Mouse (Mus musculus) midbrain, embryonic 14.5 days (tissue): ENCODE measurements around the gene Rpa1. TPM values are rescaled to one million over a fixed set of nuclear protein-coding genes. Genes with fewer than 3 reads are reported as not detected.

Source experiments
- ATAC-seq: fragments of 200-750 bp; cut with Nextera tagmentation; 2 replicates; pipeline ENCODE4 v1.8.0; 2017; ENCODE audit warnings: moderate number of reproducible peaks, moderate library complexity; ENCODE audit not compliant: low FRiP score, low TSS enrichment
- DNase-seq: peaks from one replicate; pipeline ENCODE4 v3.0.0-alpha.2; 2015
- H3K27ac ChIP-seq: fragments of 300-500 bp; sonication (generic); replicated peaks from 2 replicates; pipeline ENCODE4 v1.5.1; 2014; ENCODE audit warnings: mild to moderate bottlenecking, low read depth, low read length, moderate library complexity
- H3K27me3 ChIP-seq: fragments of 300-500 bp; sonication (generic); 2 replicates; pipeline ENCODE4 v1.6.1; 2014; ENCODE audit warnings: low read length, control low read depth, mixed read lengths; ENCODE audit not compliant: control insufficient read depth, insufficient read depth
- H3K36me3 ChIP-seq: fragments of 300-500 bp; sonication (generic); 2 replicates; pipeline ENCODE4 v1.6.1; 2014; ENCODE audit warnings: low read length, control low read depth; ENCODE audit not compliant: control insufficient read depth, insufficient read depth
- H3K4me1 ChIP-seq: fragments of 300-500 bp; sonication (generic); 2 replicates; pipeline ENCODE4 v1.6.1; 2014; ENCODE audit warnings: mild to moderate bottlenecking, antibody characterized with exemption, low read length, control low read depth; ENCODE audit not compliant: control insufficient read depth, insufficient read depth
- H3K4me2 ChIP-seq: fragments of 300-500 bp; sonication (generic); 2 replicates; pipeline ENCODE4 v1.6.1; 2014; ENCODE audit warnings: mild to moderate bottlenecking, low read length, moderate library complexity
- H3K4me3 ChIP-seq: fragments of 300-500 bp; sonication (generic); replicated peaks from 2 replicates; pipeline ENCODE4 v1.5.1; 2014; ENCODE audit warnings: low read depth, low read length
- H3K9ac ChIP-seq: fragments of 300-500 bp; sonication (generic); replicated peaks from 2 replicates; pipeline ENCODE4 v1.6.1; 2014; ENCODE audit warnings: mild to moderate bottlenecking, low read length, moderate library complexity
- H3K9me3 ChIP-seq: fragments of 300-500 bp; sonication (generic); 2 replicates; pipeline ENCODE4 v1.6.1; 2016; ENCODE audit warnings: low read length, control low read depth, mixed read lengths; ENCODE audit not compliant: control insufficient read depth
- WGBS: fragments of 180-500 bp; shearing (Covaris S2); extraction: QIAGEN DNeasy Blood & Tissue Kit; methylation state at CpG from one replicate; pipeline ENCODE4 v1.1.7; 2014; 5-methylcytosine and 5-hydroxymethylcytosine counted together
- polyA plus RNA-seq: library from polyadenylated mRNA; unstranded; fragments of >200 nt; fragmentation: Nextera tagmentation; extraction: Ambion mirVana; gene quantifications from 2 replicates; pipeline ENCODE4 v1.2.1, GENCODE M21; 2014

Rpa1 gene
- polyA plus RNA-seq, 1 experiment from 2014 or later = 50.0 TPM

GRCm38 (mm10) chr11:75279342-75280065 is 68.6 kb downstream of the Rpa1 start:
- Histone ChIP-seq H3K27ac (peak overlapping the region; percentile 3; the same call in 1 of the 2 replicates), H3K36me3 (no peaks in the 10 kb centered on the region), H3K4me2 (peak overlapping the region; percentile 39), H3K4me3 (no peak overlapping the region), H3K9ac (no peak overlapping the region; the same call in 1 of the 2 replicates), H3K27me3 (peaks cover 8% of the 10 kb centered on the region; the same call in 1 of the 2 replicates), H3K9me3 (no peaks in the 10 kb centered on the region), H3K4me1 (peaks cover 57% of the 10 kb centered on the region)
- DNase-seq (peak; percentile 55), ATAC-seq (no peak)
- 3% methylated on average over 16 of the region's 16 CpGs for WGBS

GRCm38 (mm10) chr11:75279013-75279341 is 69.1 kb downstream of the Rpa1 start:
- ATAC-seq (no peak), DNase-seq (no peak)
- H3K9ac ChIP-seq = no peak overlapping the region; the same call in 1 of the 2 replicates
- peak overlapping the region; percentile 3; the same call in 1 of the 2 replicates for H3K27ac ChIP-seq
- H3K36me3 ChIP-seq = no peaks in the 10 kb centered on the region
- H3K9me3 ChIP-seq = no peaks in the 10 kb centered on the region
- 12% methylated on average over 4 of the region's 4 CpGs for WGBS
- no peak overlapping the region for H3K4me3 ChIP-seq
- H3K4me2 ChIP-seq = peak overlapping the region; percentile 39
- peaks cover 60% of the 10 kb centered on the region for H3K4me1 ChIP-seq
- peaks cover 8% of the 10 kb centered on the region; the same call in 1 of the 2 replicates for H3K27me3 ChIP-seq

DNA sequence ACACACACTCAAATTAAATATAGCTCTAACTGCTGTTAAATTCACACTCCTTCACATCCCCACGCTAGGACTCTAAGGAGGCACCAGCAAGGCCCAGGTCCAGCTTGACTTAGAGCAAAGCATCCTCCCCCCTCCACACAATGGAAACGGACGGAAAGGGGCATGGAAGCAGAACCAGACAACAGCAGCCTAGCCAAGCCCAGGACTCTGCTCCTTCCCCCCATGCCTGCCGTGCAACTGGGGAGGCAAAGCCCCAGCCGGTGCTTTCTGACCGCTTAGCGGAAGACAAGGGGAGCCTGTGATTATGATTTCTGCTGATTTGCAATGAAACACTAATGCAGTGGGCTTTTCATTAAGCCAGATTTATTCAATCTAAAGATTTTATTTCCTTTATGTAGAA is 70.0 kb downstream of the Rpa1 start:
- H3K27ac ChIP-seq = no peak overlapping the region
- no peak for DNase-seq
- H3K27me3 ChIP-seq = peaks cover 4% of the 10 kb centered on the region; the same call in 1 of the 2 replicates
- no peak for ATAC-seq
- H3K4me2 ChIP-seq = no peak overlapping the region
- WGBS = 24% methylated on average over 7 of the region's 7 CpGs
- H3K4me1 ChIP-seq = peaks cover 68% of the 10 kb centered on the region
- no peaks in the 10 kb centered on the region for H3K9me3 ChIP-seq
- H3K4me3 ChIP-seq = no peak overlapping the region
- no peak overlapping the region for H3K9ac ChIP-seq
- no peaks in the 10 kb centered on the region for H3K36me3 ChIP-seq

GRCm38 (mm10) chr11:75275035-75275434 is 73.1 kb downstream of the Rpa1 start:
- WGBS = 14% methylated on average over 6 of the region's 6 CpGs
- Histone ChIP-seq H3K9me3 (no peaks in the 10 kb centered on the region), H3K4me2 (no peak overlapping the region; the same call in 1 of the 2 replicates), H3K27ac (peak overlapping the region; percentile 62), H3K4me3 (no peak overlapping the region), H3K9ac (no peak overlapping the region), H3K4me1 (peaks cover 39% of the 10 kb centered on the region), H3K27me3 (no peaks in the 10 kb centered on the region), H3K36me3 (no peaks in the 10 kb centered on the region)
- no peak for DNase-seq
- no peak for ATAC-seq

- ATAC-seq = no peak
- H3K27me3 ChIP-seq = no peaks in the 10 kb centered on the region
- H3K27ac ChIP-seq = peak overlapping the region; percentile 72
- H3K36me3 ChIP-seq = no peaks in the 10 kb centered on the region
- peak overlapping the region; percentile 3; the same call in 1 of the 2 replicates for H3K9ac ChIP-seq
- H3K4me3 ChIP-seq = no peak overlapping the region
- peak; percentile 70 for DNase-seq
- 4% methylated on average over 8 of the region's 8 CpGs for WGBS
- H3K4me1 ChIP-seq = peaks cover 23% of the 10 kb centered on the region
- H3K4me2 ChIP-seq = peak overlapping the region; percentile 28
- no peaks in the 10 kb centered on the region for H3K9me3 ChIP-seq
Observed at GRCm38 (mm10) chr11:75273466-75273865, 74.7 kb downstream of the Rpa1 start.

- 64% methylated on average over 7 of the region's 7 CpGs for WGBS
Observed at GRCm38 (mm10) chr11:75270985-75271434, 77.1 kb downstream of the Rpa1 start.

GRCm38 (mm10) chr11:75270276-75270984 is 77.7 kb downstream of the Rpa1 start:
- no peak overlapping the region for H3K27ac ChIP-seq
- no peaks in the 10 kb centered on the region for H3K9me3 ChIP-seq
- H3K4me2 ChIP-seq = no peak overlapping the region
- DNase-seq (no peak), ATAC-seq (no peak)
- peaks cover 22% of the 10 kb centered on the region for H3K4me1 ChIP-seq
- H3K9ac ChIP-seq = no peak overlapping the region
- H3K4me3 ChIP-seq = no peak overlapping the region
- WGBS = 63% methylated on average over 8 of the region's 8 CpGs
- H3K27me3 ChIP-seq = no peaks in the 10 kb centered on the region
- peaks cover 9% of the 10 kb centered on the region; the same call in 1 of the 2 replicates for H3K36me3 ChIP-seq

More at GRCm38 (mm10) chr11:75270985-75271434, 77.1 kb downstream of the Rpa1 start:
- Histone ChIP-seq H3K9me3 (no peaks in the 10 kb centered on the region), H3K9ac (no peak overlapping the region), H3K4me1 (peaks cover 23% of the 10 kb centered on the region), H3K27ac (no peak overlapping the region), H3K27me3 (no peaks in the 10 kb centered on the region), H3K4me3 (no peak overlapping the region), H3K4me2 (no peak overlapping the region), H3K36me3 (peaks cover 8% of the 10 kb centered on the region; the same call in 1 of the 2 replicates)
- DNase-seq (no peak), ATAC-seq (no peak)

DNA sequence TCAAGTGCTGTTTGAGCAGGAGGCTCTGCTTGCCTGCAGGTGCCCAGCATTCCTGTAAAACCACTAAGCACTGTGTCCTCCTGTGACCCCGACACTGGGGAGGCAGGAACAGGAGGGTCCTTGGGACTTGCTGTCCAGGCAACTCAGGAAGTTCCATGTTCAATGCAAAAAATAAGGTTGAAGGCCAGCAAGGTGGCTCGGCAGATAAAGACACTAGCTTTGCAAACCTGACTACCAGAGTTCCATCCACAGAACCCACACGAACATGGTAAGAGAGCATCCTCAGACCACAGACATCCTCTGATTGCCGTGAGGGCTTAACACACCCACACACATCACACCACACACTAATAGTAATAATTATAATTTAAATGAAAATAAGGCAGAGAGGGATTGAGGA is 78.9 kb downstream of the Rpa1 start:
- H3K4me2 ChIP-seq = no peak overlapping the region
- no peak overlapping the region for H3K9ac ChIP-seq
- WGBS = 91% methylated on average over 4 of the region's 4 CpGs
- peaks cover 9% of the 10 kb centered on the region for H3K4me1 ChIP-seq
- H3K4me3 ChIP-seq = no peak overlapping the region
- DNase-seq = no peak
- no peaks in the 10 kb centered on the region for H3K9me3 ChIP-seq
- H3K27me3 ChIP-seq = no peaks in the 10 kb centered on the region
- peaks cover 12% of the 10 kb centered on the region; the same call in 1 of the 2 replicates for H3K36me3 ChIP-seq
- H3K27ac ChIP-seq = no peak overlapping the region
- ATAC-seq = no peak
